Mouse (Mus musculus) MEL (cell line): ENCODE data around the gene Nsd2.

Source experiments
- MAX ChIP-seq: IDR thresholded peaks from 2 replicates; pipeline ENCODE4 v1.6.1; 2011; ENCODE audit warnings: low read length, improper control_type of control experiment
- POLR2A ChIP-seq, 2 experiments: IDR thresholded peaks; 2 replicates each; pipeline ENCODE4 v1.6.1; 2011 to 2012; ENCODE audit warnings: low read length in 2 of 2, mild to moderate bottlenecking in 2 of 2, control low read depth in 1 of 2, improper control_type of control experiment in 1 of 2, low read depth in 1 of 2, moderate library complexity in 1 of 2; ENCODE audit not compliant: control insufficient read depth in 1 of 2, insufficient read depth in 1 of 2, poor library complexity in 1 of 2

GRCm38 (mm10) chr5:33936120-33936707 is 115.7 kb downstream of the Nsd2 start, which contains the start of gene Nelfa:
- TF ChIP-seq POLR2A (IDR thresholded peaks at IDR 0.05; ENCODE audit: control insufficient read depth in 1 of 2, insufficient read depth in 1 of 2, low read depth in 1 of 2, low read length in 2 of 2, poor library complexity in 1 of 2), result peak; percentile 55 to 96
- TF ChIP-seq MAX, result peak; percentile 80
